Mouse (Mus musculus) limb, embryonic 14.5 days (tissue): ENCODE measurements around the gene Neurl1a. TPM values are rescaled to one million over a fixed set of nuclear protein-coding genes. Genes with fewer than 3 reads are reported as not detected.
"Not testable (repeated sequence)": the region's sequence is repeated elsewhere in the genome, so short reads cannot be mapped to it uniquely, and the experiment has no call there.

Experiments
- ATAC-seq: fragments of 200-750 bp; cut with Nextera tagmentation; 2 replicates; pipeline ENCODE4 v1.8.0; 2017; ENCODE audit warnings: low read depth, moderate number of reproducible peaks, moderate TSS enrichment; ENCODE audit not compliant: low FRiP score
- DNase-seq: peaks from one replicate; pipeline ENCODE4 v3.0.0-alpha.2; 2015; ENCODE audit warnings: low spot score
- H3K27ac ChIP-seq: fragments of 300-500 bp; sonication (generic); replicated peaks from 2 replicates; pipeline ENCODE4 v1.5.1; 2014; ENCODE audit warnings: low read depth, mild to moderate bottlenecking, low read length, moderate library complexity, mixed read lengths
- H3K27me3 ChIP-seq: fragments of 300-500 bp; sonication (generic); 2 replicates; pipeline ENCODE4 v1.6.1; 2014; ENCODE audit warnings: low read length, mixed read lengths; ENCODE audit not compliant: control insufficient read depth, insufficient read depth
- H3K36me3 ChIP-seq: fragments of 300-500 bp; sonication (generic); 2 replicates; pipeline ENCODE4 v1.6.1; 2014; ENCODE audit warnings: mild to moderate bottlenecking, low read length, moderate library complexity, mixed read lengths; ENCODE audit not compliant: control insufficient read depth, insufficient read depth
- H3K4me1 ChIP-seq: fragments of 300-500 bp; sonication (generic); 2 replicates; pipeline ENCODE4 v1.6.1; 2014; ENCODE audit warnings: antibody characterized with exemption, low read length, mixed read lengths; ENCODE audit not compliant: control insufficient read depth, insufficient read depth
- H3K4me2 ChIP-seq: fragments of 300-500 bp; sonication (generic); replicated peaks from 2 replicates; pipeline ENCODE4 v1.6.1; 2014; ENCODE audit warnings: low read depth, mild to moderate bottlenecking, low read length, moderate library complexity; ENCODE audit not compliant: severe bottlenecking
- H3K4me3 ChIP-seq: fragments of 300-500 bp; sonication (generic); replicated peaks from 2 replicates; pipeline ENCODE4 v1.5.1; 2014; ENCODE audit warnings: low read length
- H3K9ac ChIP-seq: fragments of 300-500 bp; sonication (generic); 2 replicates; pipeline ENCODE4 v1.6.1; 2014; ENCODE audit warnings: mild to moderate bottlenecking, low read depth, low read length, moderate library complexity; ENCODE audit not compliant: severe bottlenecking
- H3K9me3 ChIP-seq: fragments of 300-500 bp; sonication (generic); 2 replicates; pipeline ENCODE4 v1.6.1; 2016; ENCODE audit warnings: low read length; ENCODE audit not compliant: control insufficient read depth
- POLR2A ChIP-seq: fragments of 200-500 bp; IDR thresholded peaks from 2 replicates; pipeline ENCODE4 v1.8.0; 2012; ENCODE audit warnings: inconsistent platforms, mild to moderate bottlenecking, moderate library complexity, borderline replicate concordance; ENCODE audit not compliant: insufficient read depth, insufficient read length; ENCODE audit errors: extremely low read depth
- WGBS: fragments of 180-500 bp; shearing (Covaris S2); extraction: QIAGEN DNeasy Blood & Tissue Kit; methylation state at CpG from one replicate; pipeline ENCODE4 v1.1.7; 2014; 5-methylcytosine and 5-hydroxymethylcytosine counted together
- polyA plus RNA-seq, 2 experiments: library from polyadenylated mRNA; depleted of rRNA in 1 of 2; stranded (reverse) in 1 of 2; unstranded in 1 of 2; fragments of >200 nt; fragmentation: Nextera tagmentation in 1 of 2; extraction: Ambion mirVana in 1 of 2; gene quantifications; 2 replicates each; pipeline versions ENCODE4 v1.2.1 to v1.2.3; 2012 to 2014

The Neurl1a gene
- polyA plus RNA-seq, 2 experiments: 8.0 to 10.3 TPM

- H3K4me1 ChIP-seq: peaks cover 21% of the 10 kb centered on the region
- no peaks in the 10 kb centered on the region for H3K27me3 ChIP-seq
- no peaks in the 10 kb centered on the region for H3K9me3 ChIP-seq
- 85% methylated on average over 5 of the region's 5 CpGs for WGBS
- H3K36me3 ChIP-seq: peaks cover 30% of the 10 kb centered on the region
- DNase-seq (no peak), ATAC-seq (no peak)
- H3K9ac ChIP-seq: no peak overlapping the region
- H3K27ac ChIP-seq: no peak overlapping the region
- no peak overlapping the region for H3K4me2 ChIP-seq
- no peak for TF ChIP-seq POLR2A
- no peak overlapping the region for H3K4me3 ChIP-seq
Measured at GRCm38 (mm10) chr19:47136170-47136569, 42.5 kb upstream of the Neurl1a start.

- Histone ChIP-seq H3K36me3 (peaks cover 21% of the 10 kb centered on the region), H3K9ac (peak overlapping the region; percentile 62), H3K4me1 (peaks cover 21% of the 10 kb centered on the region), H3K27ac (0 out of 2 replicates have a peak overlapping the region, but pooled peaks have one; percentile 72), H3K4me2 (peak overlapping the region; percentile 60), H3K27me3 (no peaks in the 10 kb centered on the region), H3K4me3 (peak overlapping the region; percentile 40), H3K9me3 (no peaks in the 10 kb centered on the region)
- DNase-seq (no peak), ATAC-seq (no peak)
- WGBS: 10% methylated on average over 6 of the region's 6 CpGs
- TF ChIP-seq POLR2A: no peak
Measured at GRCm38 (mm10) chr19:47137051-47137581, 41.5 kb upstream of the Neurl1a start.

GRCm38 (mm10) chr19:47137771-47138421 lies 40.7 kb upstream of the Neurl1a start, which contains the start of gene Calhm2:
TSS of gene Calhm2 (minus strand) at chr19:47138294.
- 3% methylated on average over 27 of the region's 28 CpGs for WGBS

GRCm38 (mm10) chr19:47139611-47140010 lies 39.0 kb upstream of the Neurl1a start:
- DNase-seq: not testable (repeated sequence)

More at GRCm38 (mm10) chr19:47137771-47138421, 40.7 kb upstream of the Neurl1a start, which contains the start of gene Calhm2:
- peak; percentile 59 for DNase-seq
- ATAC-seq: peak; percentile 67
- peak within 1 kb of the TSS; percentile 40 for H3K4me3 ChIP-seq
- H3K9ac ChIP-seq: peak within 1 kb of the TSS; percentile 62
- H3K27me3 ChIP-seq: no peaks in the 10 kb centered on the region
- H3K36me3 ChIP-seq: peaks cover 13% of the 10 kb centered on the region
- no peak for TF ChIP-seq POLR2A
- peak within 1 kb of the TSS; percentile 72 for H3K27ac ChIP-seq
- H3K9me3 ChIP-seq: no peaks in the 10 kb centered on the region
- H3K4me2 ChIP-seq: peak within 1 kb of the TSS; percentile 60
- H3K4me1 ChIP-seq: peaks cover 21% of the 10 kb centered on the region

GRCm38 (mm10) chr19:47142438-47142837 lies 36.2 kb upstream of the Neurl1a start:
- no peaks in the 10 kb centered on the region for H3K27me3 ChIP-seq
- peaks cover 9% of the 10 kb centered on the region for H3K4me1 ChIP-seq
- no peak overlapping the region for H3K9ac ChIP-seq
- H3K4me2 ChIP-seq: no peak overlapping the region
- no peaks in the 10 kb centered on the region for H3K9me3 ChIP-seq
- DNase-seq (no peak), ATAC-seq (no peak)
- 74% methylated on average over 6 of the region's 6 CpGs for WGBS
- H3K27ac ChIP-seq: no peak overlapping the region
- no peak for TF ChIP-seq POLR2A
- H3K4me3 ChIP-seq: no peak overlapping the region
- no peaks in the 10 kb centered on the region for H3K36me3 ChIP-seq

More at GRCm38 (mm10) chr19:47139611-47140010, 39.0 kb upstream of the Neurl1a start:
- H3K36me3 ChIP-seq, H3K27ac ChIP-seq, ATAC-seq, H3K4me2 ChIP-seq, H3K27me3 ChIP-seq, H3K9me3 ChIP-seq, H3K4me3 ChIP-seq, H3K9ac ChIP-seq: not testable (repeated sequence)
- peaks cover 21% of the 10 kb centered on the region for H3K4me1 ChIP-seq
- 20% methylated on average over 7 of the region's 7 CpGs for WGBS
